27 mouse cellular contexts compared by ENCODE assay signal in genomic region chr10:96581232-96581631, GRCm38 (mm10). TPM values are rescaled to one million over a fixed set of nuclear protein-coding genes. Genes with fewer than 3 reads are reported as not detected.
DNase-seq lines count a peak whose midpoint lies in the region; ATAC-seq and TF ChIP-seq lines count a peak whose summit lies in the region.
"Had no signal": no experiment of that assay in that cellular context is flagged by ENCODE, and none has a peak within 500 bp of the region (broad histone marks: within the 10 kb centered on the region; RNA-seq: fewer than 3 reads in every experiment).

No protein-coding gene starts in this region.

- DNase-seq in neural tube, embryonic 10.5 days (ENCODE audit: extremely low spot score, low spot score): no peak
- DNase-seq in brain, embryonic 14.5 days (ENCODE audit: low read depth): peak; percentile 59
- DNase-seq in cerebellum, postnatal 25 days: no peak
- no peak for DNase-seq in kidney, postnatal 14 days
- DNase-seq in layer of hippocampus, adult 11-12 months (ENCODE audit: low spot score): no peak
- DNase-seq: cerebellum, adult 2 months; cerebellum, postnatal 36 days; embryo, embryonic 11 days; gastrocnemius, postnatal 25 days; heart, adult 18-20 months; heart, postnatal 10 days; kidney, adult 2 months; kidney, postnatal 10 days; lung, adult 18-20 months; lung, postnatal 10 days; thymus, postnatal 25 days had no signal

- no peak overlapping the region for H3K9ac ChIP-seq in neural tube, embryonic 14.5 days (replicated peaks; ENCODE audit: low read depth, low read length)
- no peak overlapping the region for H3K9ac ChIP-seq in limb, embryonic 12.5 days (replicated peaks)
- no peak overlapping the region; the same call in 1 of the 2 replicates for H3K9ac ChIP-seq in midbrain, embryonic 16.5 days (ENCODE audit: low read depth, low read length)
- H3K9ac ChIP-seq: embryonic facial prominence, embryonic 15.5 days; heart, embryonic 12.5 days; limb, embryonic 13.5 days; liver, embryonic 12.5 days; neural tube, embryonic 12.5 days had no signal

- H3K9me3 ChIP-seq in neural tube, embryonic 14.5 days (ENCODE audit: control insufficient read depth, low read length): no peaks in the 10 kb centered on the region
- H3K9me3 ChIP-seq in limb, embryonic 12.5 days: no peaks in the 10 kb centered on the region
- no peaks in the 10 kb centered on the region for H3K9me3 ChIP-seq in midbrain, embryonic 16.5 days (replicated peaks; ENCODE audit: control insufficient read depth, low read length, poor library complexity, severe bottlenecking)
- H3K9me3 ChIP-seq: embryonic facial prominence, embryonic 15.5 days; heart, embryonic 12.5 days; hindbrain, embryonic 10.5 days; limb, embryonic 13.5 days; liver, embryonic 12.5 days; neural tube, embryonic 12.5 days had no signal

- 0 out of 2 replicates have a peak, but pooled peaks cover 3% of the 10 kb centered on the region for H3K4me1 ChIP-seq in neural tube, embryonic 14.5 days (ENCODE audit: control insufficient read depth, insufficient read depth, low read length)
- H3K4me1 ChIP-seq in limb, embryonic 12.5 days (replicated peaks): peaks cover 46% of the 10 kb centered on the region
- H3K4me1 ChIP-seq in midbrain, embryonic 16.5 days (ENCODE audit: control insufficient read depth, insufficient read depth, low read length): peaks cover 4% of the 10 kb centered on the region; the same call in 1 of the 2 replicates
- H3K4me1 ChIP-seq: heart, embryonic 12.5 days; hindbrain, embryonic 10.5 days; liver, embryonic 12.5 days; neural tube, embryonic 12.5 days had no signal

- TF ChIP-seq POLR2A in brain, embryonic 14.5 days (IDR thresholded peaks at IDR 0.05; ENCODE audit: borderline replicate concordance, extremely low read depth, insufficient read depth, insufficient read length, poor library complexity, severe bottlenecking): no peak

- TF ChIP-seq CTCF in brain, embryonic 14.5 days (IDR thresholded peaks at IDR 0.05; ENCODE audit: borderline replicate concordance, extremely low read depth, insufficient read depth, insufficient read length): no peak

- H3K36me3 ChIP-seq in neural tube, embryonic 14.5 days (ENCODE audit: control insufficient read depth, insufficient read depth, low read length): no peaks in the 10 kb centered on the region
- no peaks in the 10 kb centered on the region for H3K36me3 ChIP-seq in limb, embryonic 12.5 days
- H3K36me3 ChIP-seq in midbrain, embryonic 16.5 days (ENCODE audit: control insufficient read depth, insufficient read depth, low read length): no peaks in the 10 kb centered on the region
- H3K36me3 ChIP-seq: embryonic facial prominence, embryonic 15.5 days; heart, embryonic 12.5 days; hindbrain, embryonic 10.5 days; limb, embryonic 13.5 days; liver, embryonic 12.5 days; neural tube, embryonic 12.5 days had no signal

- no peaks in the 10 kb centered on the region for H3K27me3 ChIP-seq in neural tube, embryonic 14.5 days (ENCODE audit: control insufficient read depth, insufficient read depth, low read length)
- no peaks in the 10 kb centered on the region for H3K27me3 ChIP-seq in limb, embryonic 12.5 days
- no peaks in the 10 kb centered on the region for H3K27me3 ChIP-seq in midbrain, embryonic 16.5 days (ENCODE audit: control insufficient read depth, insufficient read depth, low read depth, low read length)
- H3K27me3 ChIP-seq: embryonic facial prominence, embryonic 15.5 days; heart, embryonic 12.5 days; limb, embryonic 13.5 days; liver, embryonic 12.5 days; neural tube, embryonic 12.5 days had no signal

- no peak overlapping the region for H3K4me3 ChIP-seq in neural tube, embryonic 14.5 days (ENCODE audit: low read depth, low read length)
- H3K4me3 ChIP-seq in limb, embryonic 12.5 days (replicated peaks): no peak overlapping the region
- H3K4me3 ChIP-seq in midbrain, embryonic 16.5 days (ENCODE audit: low read depth, low read length): no peak overlapping the region
- H3K4me3 ChIP-seq: embryonic facial prominence, embryonic 15.5 days; heart, embryonic 12.5 days; hindbrain, embryonic 10.5 days; layer of hippocampus, adult 2 months; limb, embryonic 13.5 days; liver, embryonic 12.5 days; neural tube, embryonic 12.5 days had no signal

- H3K27ac ChIP-seq in neural tube, embryonic 14.5 days (ENCODE audit: low read depth, low read length): 0 out of 2 replicates have a peak overlapping the region, but pooled peaks have one; percentile 44
- 0 out of 2 replicates have a peak overlapping the region, but pooled peaks have one; percentile 1 for H3K27ac ChIP-seq in limb, embryonic 12.5 days
- H3K27ac ChIP-seq in midbrain, embryonic 16.5 days (ENCODE audit: low read length): no peak overlapping the region
- H3K27ac ChIP-seq: embryonic facial prominence, embryonic 15.5 days; hindbrain, embryonic 10.5 days; layer of hippocampus, adult 2 months; limb, embryonic 13.5 days; liver, embryonic 12.5 days; neural tube, embryonic 12.5 days had no signal

- 41% methylated on average over 6 of the region's 6 CpGs for WGBS in neural tube, embryonic 14.5 days
- 30% methylated on average over 6 of the region's 6 CpGs for WGBS in limb, embryonic 12.5 days
- 21% methylated on average over 6 of the region's 6 CpGs for WGBS in midbrain, embryonic 16.5 days

- ATAC-seq in neural tube, embryonic 14.5 days (ENCODE audit: low read depth): no peak
- ATAC-seq in limb, embryonic 12.5 days (ENCODE audit: insufficient number of reproducible peaks, insufficient read depth, low FRiP score, low TSS enrichment, low read depth): no peak
- ATAC-seq in midbrain, embryonic 16.5 days: peak; percentile 54; the same call in 1 of the 2 replicates
- ATAC-seq: forebrain, embryonic 16.5 days; liver, embryonic 12.5 days had no signal

- no peak overlapping the region for H3K4me2 ChIP-seq in neural tube, embryonic 14.5 days (ENCODE audit: low read depth, low read length)
- H3K4me2 ChIP-seq in limb, embryonic 12.5 days: no peak overlapping the region
- no peak overlapping the region for H3K4me2 ChIP-seq in midbrain, embryonic 16.5 days (ENCODE audit: low read length)
- H3K4me2 ChIP-seq: embryonic facial prominence, embryonic 15.5 days; heart, embryonic 12.5 days; limb, embryonic 13.5 days; liver, embryonic 12.5 days; neural tube, embryonic 12.5 days had no signal

RNA-seq across cellular contexts. Expression of gene Btg1, which starts 35.6 kb away (rescaled TPM):
- polyA plus RNA-seq in neural tube, embryonic 14.5 days (2014; fragmentation: Nextera tagmentation; extraction: Ambion mirVana): 51.1 and 53.3 TPM in 2 replicates
- polyA plus RNA-seq in brain, embryonic 14.5 days (2012; rRNA removed): 33.7 and 43.3 TPM in 2 replicates
- polyA plus RNA-seq in limb, embryonic 12.5 days (2016; fragmentation: Nextera tagmentation; extraction: Ambion mirVana): 59.8 and 70.7 TPM in 2 replicates
- polyA plus RNA-seq in midbrain, embryonic 16.5 days (2015; fragmentation: Nextera tagmentation; extraction: Ambion mirVana): 33.6 and 46.5 TPM in 2 replicates
